Mouse (Mus musculus) forebrain, embryonic 14.5 days (tissue): ENCODE data around the gene Slc10a6. TPM values are rescaled to one million over a fixed set of nuclear protein-coding genes. Genes with fewer than 3 reads are reported as not detected.
A peak's percentile ranks its signal among the peaks of the same experiment; 100 is the strongest.

ENCODE experiments used
- ATAC-seq: fragments of 200-750 bp; cut with Nextera tagmentation; 2 replicates; pipeline ENCODE4 v1.8.0; 2017; ENCODE audit warnings: mild to moderate bottlenecking, moderate library complexity
- DNase-seq: peaks from one replicate; pipeline ENCODE4 v3.0.0-alpha.2; 2015; ENCODE audit warnings: low spot score
- H3K27ac ChIP-seq: fragments of 300-500 bp; sonication (generic); 2 replicates; pipeline ENCODE4 v1.5.1; 2014; ENCODE audit warnings: low read depth, mild to moderate bottlenecking, control low read depth, low read length, moderate library complexity
- H3K27me3 ChIP-seq: fragments of 300-500 bp; sonication (generic); replicated peaks from 2 replicates; pipeline ENCODE4 v1.6.1; 2014; ENCODE audit warnings: low read length, control low read depth, mixed read lengths; ENCODE audit not compliant: control insufficient read depth, insufficient read depth
- H3K36me3 ChIP-seq: fragments of 300-500 bp; sonication (generic); 2 replicates; pipeline ENCODE4 v1.6.1; 2014; ENCODE audit warnings: low read length, control low read depth; ENCODE audit not compliant: control insufficient read depth, insufficient read depth
- H3K4me1 ChIP-seq: fragments of 300-500 bp; sonication (generic); 2 replicates; pipeline ENCODE4 v1.6.1; 2014; ENCODE audit warnings: antibody characterized with exemption, low read length, control low read depth; ENCODE audit not compliant: control insufficient read depth, insufficient read depth
- H3K4me2 ChIP-seq: fragments of 300-500 bp; sonication (generic); 2 replicates; pipeline ENCODE4 v1.6.1; 2014; ENCODE audit warnings: mild to moderate bottlenecking, control low read depth, low read length
- H3K4me3 ChIP-seq: fragments of 300-500 bp; sonication (generic); 2 replicates; pipeline ENCODE4 v1.5.1; 2014; ENCODE audit warnings: low read depth, low read length, control low read depth
- H3K9ac ChIP-seq: fragments of 300-500 bp; sonication (generic); 2 replicates; pipeline ENCODE4 v1.6.1; 2014; ENCODE audit warnings: mild to moderate bottlenecking, low read length, control low read depth, moderate library complexity
- H3K9me3 ChIP-seq: fragments of 300-500 bp; sonication (generic); replicated peaks from 2 replicates; pipeline ENCODE4 v1.6.1; 2016; ENCODE audit warnings: low read length, control low read depth, mixed read lengths; ENCODE audit not compliant: control insufficient read depth
- WGBS: fragments of 180-500 bp; shearing (Covaris S2); extraction: QIAGEN DNeasy Blood & Tissue Kit; methylation state at CpG from one replicate; pipeline ENCODE4 v1.1.7; 2014; 5-methylcytosine and 5-hydroxymethylcytosine counted together
- polyA plus RNA-seq: library from polyadenylated mRNA; unstranded; fragments of >200 nt; fragmentation: Nextera tagmentation; extraction: Ambion mirVana; gene quantifications from 2 replicates; pipeline ENCODE4 v1.2.1, GENCODE M21; 2014

The Slc10a6 gene
- polyA plus RNA-seq, 1 experiment from 2014 or later, result 0.08 TPM

- ATAC-seq, result no peak
- Histone ChIP-seq H3K9me3 (no peaks in the 10 kb centered on the region), H3K9ac (no peak overlapping the region), H3K27ac (no peak overlapping the region), H3K4me1 (peaks cover 6% of the 10 kb centered on the region; the same call in 1 of the 2 replicates), H3K4me3 (no peak overlapping the region), H3K27me3 (no peaks in the 10 kb centered on the region), H3K4me2 (no peak overlapping the region), H3K36me3 (no peaks in the 10 kb centered on the region)
- peak; percentile 89 for DNase-seq
- 40% methylated on average over 3 of the region's 3 CpGs for WGBS
Observed at GRCm38 (mm10) chr5:103659571-103659970, 30.4 kb upstream of the Slc10a6 start.

- H3K4me1 ChIP-seq, result peaks cover 6% of the 10 kb centered on the region; the same call in 1 of the 2 replicates
- H3K4me3 ChIP-seq, result no peak overlapping the region
- H3K36me3 ChIP-seq, result no peaks in the 10 kb centered on the region
- WGBS, result 68% methylated on average over 5 of the region's 5 CpGs
- DNase-seq (no peak), ATAC-seq (no peak)
- no peak overlapping the region for H3K4me2 ChIP-seq
- no peaks in the 10 kb centered on the region for H3K27me3 ChIP-seq
- H3K9ac ChIP-seq, result no peak overlapping the region
- H3K9me3 ChIP-seq, result no peaks in the 10 kb centered on the region
- H3K27ac ChIP-seq, result no peak overlapping the region
Observed at GRCm38 (mm10) chr5:103658921-103659320, 29.7 kb upstream of the Slc10a6 start.

GRCm38 (mm10) chr5:103655346-103656118 lies 26.3 kb upstream of the Slc10a6 start, which contains the start of gene 1700016H13Rik:
TSS of gene 1700016H13Rik (minus strand) at chr5:103656010.
- Histone ChIP-seq H3K4me3 (peak within 1 kb of the TSS; percentile 58), H3K4me1 (peaks cover 6% of the 10 kb centered on the region; the same call in 1 of the 2 replicates), H3K36me3 (no peaks in the 10 kb centered on the region), H3K27me3 (no peaks in the 10 kb centered on the region), H3K9ac (peak within 1 kb of the TSS; percentile 75), H3K27ac (0 out of 2 replicates have a peak within 1 kb of the TSS, but pooled peaks have one; percentile 27), H3K4me2 (peak within 1 kb of the TSS; percentile 93), H3K9me3 (no peaks in the 10 kb centered on the region)
- DNase-seq (peak; percentile 74), ATAC-seq (peak; percentile 86)
- WGBS, result 1% methylated on average over 51 of the region's 56 CpGs

- Histone ChIP-seq H3K27ac (no peak overlapping the region), H3K27me3 (no peaks in the 10 kb centered on the region)
Observed at GRCm38 (mm10) chr5:103654780-103655179, 25.6 kb upstream of the Slc10a6 start.

GRCm38 (mm10) chr5:103654225-103654624 lies 25.0 kb upstream of the Slc10a6 start:
- no peak overlapping the region for H3K9ac ChIP-seq
- no peaks in the 10 kb centered on the region for H3K9me3 ChIP-seq
- H3K27ac ChIP-seq, result no peak overlapping the region
- ATAC-seq (no peak), DNase-seq (peak; percentile 76)
- H3K36me3 ChIP-seq, result no peaks in the 10 kb centered on the region
- 31% methylated on average over 6 of the region's 6 CpGs for WGBS
- H3K4me2 ChIP-seq, result no peak overlapping the region
- peaks cover 6% of the 10 kb centered on the region; the same call in 1 of the 2 replicates for H3K4me1 ChIP-seq
- no peaks in the 10 kb centered on the region for H3K27me3 ChIP-seq
- no peak overlapping the region for H3K4me3 ChIP-seq

More at GRCm38 (mm10) chr5:103654780-103655179, 25.6 kb upstream of the Slc10a6 start:
- no peaks in the 10 kb centered on the region for H3K9me3 ChIP-seq
- no peak overlapping the region for H3K9ac ChIP-seq
- H3K4me1 ChIP-seq, result peaks cover 6% of the 10 kb centered on the region; the same call in 1 of the 2 replicates
- no peaks in the 10 kb centered on the region for H3K36me3 ChIP-seq
- H3K4me3 ChIP-seq, result 0 out of 2 replicates have a peak overlapping the region, but pooled peaks have one; percentile 58
- 57% methylated on average over 4 of the region's 4 CpGs for WGBS
- DNase-seq (no peak), ATAC-seq (peak; percentile 6; the same call in 1 of the 2 replicates)
- H3K4me2 ChIP-seq, result peak overlapping the region; percentile 93

GRCm38 (mm10) chr5:103647320-103647719 lies 18.1 kb upstream of the Slc10a6 start:
- Histone ChIP-seq H3K9me3 (no peaks in the 10 kb centered on the region), H3K9ac (no peak overlapping the region), H3K27me3 (no peaks in the 10 kb centered on the region), H3K4me2 (no peak overlapping the region), H3K4me1 (no peaks in the 10 kb centered on the region), H3K4me3 (no peak overlapping the region), H3K27ac (no peak overlapping the region), H3K36me3 (no peaks in the 10 kb centered on the region)
- DNase-seq (no peak), ATAC-seq (no peak)
- 85% methylated on average over 3 of the region's 3 CpGs for WGBS

GRCm38 (mm10) chr5:103644167-103644566 lies 15.0 kb upstream of the Slc10a6 start:
- Histone ChIP-seq H3K4me3 (no peak overlapping the region), H3K9ac (no peak overlapping the region), H3K36me3 (no peaks in the 10 kb centered on the region), H3K4me1 (no peaks in the 10 kb centered on the region), H3K27ac (no peak overlapping the region), H3K9me3 (no peaks in the 10 kb centered on the region), H3K4me2 (no peak overlapping the region), H3K27me3 (no peaks in the 10 kb centered on the region)
- ATAC-seq, result no peak
- WGBS, result 100% methylated on average over 1 of the region's 1 CpGs
- DNase-seq, result no peak

GRCm38 (mm10) chr5:103637162-103637561 lies 8.0 kb upstream of the Slc10a6 start:
- no peaks in the 10 kb centered on the region for H3K9me3 ChIP-seq
- no peaks in the 10 kb centered on the region for H3K36me3 ChIP-seq
- no peak overlapping the region for H3K9ac ChIP-seq
- no peaks in the 10 kb centered on the region for H3K4me1 ChIP-seq
- no peak overlapping the region for H3K4me2 ChIP-seq
- ATAC-seq (no peak), DNase-seq (no peak)
- H3K4me3 ChIP-seq, result no peak overlapping the region
- no peaks in the 10 kb centered on the region for H3K27me3 ChIP-seq
- WGBS, result 87% methylated on average over 2 of the region's 2 CpGs
- H3K27ac ChIP-seq, result no peak overlapping the region
